In the genomic region with DNA sequence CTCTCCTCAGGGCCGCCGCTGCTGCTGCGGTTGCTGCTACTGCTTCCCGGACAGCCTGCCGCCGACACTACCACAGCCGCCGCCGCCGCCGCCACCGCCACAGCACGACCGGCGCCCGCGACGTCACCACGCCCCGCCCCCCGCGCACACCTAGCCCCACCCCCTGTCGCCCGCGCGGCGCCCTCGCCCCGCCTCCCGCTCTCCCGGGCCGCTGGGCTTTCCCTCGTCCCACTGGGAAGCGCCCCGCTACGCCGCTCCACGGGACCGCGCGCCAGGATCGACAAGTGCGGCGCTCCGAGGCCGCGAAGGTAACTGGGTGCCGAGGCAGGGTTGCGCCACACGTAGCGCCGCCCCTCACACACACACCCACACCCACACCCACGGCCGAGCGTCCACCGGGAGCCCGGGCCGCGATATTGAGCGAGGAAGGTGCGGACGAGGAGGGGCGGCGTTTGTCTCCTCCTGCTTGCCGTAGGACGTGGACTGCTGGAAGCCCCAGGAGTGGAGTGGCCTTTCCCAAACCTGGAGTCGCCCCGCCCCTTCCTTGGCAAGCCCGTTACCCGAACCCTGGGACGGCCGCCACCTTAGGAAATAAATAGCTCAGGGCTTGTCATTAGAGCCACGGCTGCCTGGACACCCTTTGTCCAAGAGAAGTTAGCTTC, we compare ENCODE assay signal across 7 mouse cellular contexts. TPM values are rescaled to one million over a fixed set of nuclear protein-coding genes. Genes with fewer than 3 reads are reported as not detected.
A peak's percentile ranks its signal among the peaks of the same experiment; 100 is the strongest.
DNase-seq lines count a peak whose midpoint lies in the region; ATAC-seq lines count a peak whose summit lies in the region.

TSS of gene Erc1 (minus strand) at position 134 of the 662 bp plus-strand sequence.

- peak; percentile 93 for ATAC-seq in embryonic facial prominence, embryonic 12.5 days (ENCODE audit: insufficient number of reproducible peaks, insufficient read depth, low FRiP score, low TSS enrichment)
- ATAC-seq in limb, embryonic 11.5 days (ENCODE audit: insufficient number of reproducible peaks, low FRiP score, low TSS enrichment, low read depth), result peak; percentile 93
- ATAC-seq in midbrain, embryonic 14.5 days (ENCODE audit: low FRiP score, low TSS enrichment), result peak; percentile 94

- peak within 1 kb of the TSS; percentile 87 for H3K4me3 ChIP-seq in embryonic facial prominence, embryonic 12.5 days
- H3K4me3 ChIP-seq in limb, embryonic 11.5 days (ENCODE audit: low read depth, low read length), result peak within 1 kb of the TSS; percentile 80
- H3K4me3 ChIP-seq in midbrain, embryonic 14.5 days (replicated peaks; ENCODE audit: low read depth, low read length), result peak within 1 kb of the TSS; percentile 97

- H3K36me3 ChIP-seq in embryonic facial prominence, embryonic 12.5 days, result no peaks in the 10 kb centered on the region
- no peaks in the 10 kb centered on the region for H3K36me3 ChIP-seq in limb, embryonic 11.5 days (ENCODE audit: control insufficient read depth, insufficient read depth, low read length)
- no peaks in the 10 kb centered on the region for H3K36me3 ChIP-seq in midbrain, embryonic 14.5 days (ENCODE audit: control insufficient read depth, insufficient read depth, low read length)

- 0% methylated on average over 56 of the region's 73 CpGs for WGBS in embryonic facial prominence, embryonic 12.5 days
- WGBS in limb, embryonic 11.5 days, result under 1% methylated on average over 41 of the region's 73 CpGs
- WGBS in midbrain, embryonic 14.5 days, result under 1% methylated on average over 60 of the region's 73 CpGs

- DNase-seq in adrenal gland, postnatal 25 days, result peak; percentile 98
- peak; percentile 99 for DNase-seq in heart, adult 11 months
- DNase-seq in kidney, adult 18-20 months, result peak; percentile 97
- peak; percentile 97 for DNase-seq in limb, embryonic 11.5 days (ENCODE audit: low spot score)
- DNase-seq in midbrain, embryonic 14.5 days, result peak; percentile 95
- peak; percentile 79 to 89 for DNase-seq in spleen, adult 18-20 months

- no peaks in the 10 kb centered on the region for H3K27me3 ChIP-seq in embryonic facial prominence, embryonic 12.5 days
- H3K27me3 ChIP-seq in limb, embryonic 11.5 days (ENCODE audit: control insufficient read depth, insufficient read depth, low read length), result no peaks in the 10 kb centered on the region
- H3K27me3 ChIP-seq in midbrain, embryonic 14.5 days (ENCODE audit: control insufficient read depth, insufficient read depth, low read length), result no peaks in the 10 kb centered on the region

- peak within 1 kb of the TSS; percentile 87 for H3K9ac ChIP-seq in embryonic facial prominence, embryonic 12.5 days
- H3K9ac ChIP-seq in limb, embryonic 11.5 days (ENCODE audit: low read length), result peak within 1 kb of the TSS; percentile 88
- H3K9ac ChIP-seq in midbrain, embryonic 14.5 days (replicated peaks; ENCODE audit: low read length), result peak within 1 kb of the TSS; percentile 93

- peak within 1 kb of the TSS; percentile 97 for H3K27ac ChIP-seq in embryonic facial prominence, embryonic 12.5 days
- peak within 1 kb of the TSS; percentile 92 for H3K27ac ChIP-seq in limb, embryonic 11.5 days (replicated peaks; ENCODE audit: low read depth, low read length)
- peak within 1 kb of the TSS; percentile 98 for H3K27ac ChIP-seq in midbrain, embryonic 14.5 days (replicated peaks; ENCODE audit: low read depth, low read length)

- no peaks in the 10 kb centered on the region for H3K9me3 ChIP-seq in embryonic facial prominence, embryonic 12.5 days
- no peaks in the 10 kb centered on the region for H3K9me3 ChIP-seq in limb, embryonic 11.5 days (ENCODE audit: control insufficient read depth, low read length)
- no peaks in the 10 kb centered on the region for H3K9me3 ChIP-seq in midbrain, embryonic 14.5 days (ENCODE audit: control insufficient read depth, low read length)

- peaks cover 14% of the 10 kb centered on the region for H3K4me1 ChIP-seq in embryonic facial prominence, embryonic 12.5 days
- no peaks in the 10 kb centered on the region; the same call in 1 of the 2 replicates for H3K4me1 ChIP-seq in limb, embryonic 11.5 days (ENCODE audit: control insufficient read depth, insufficient read depth, low read length)
- H3K4me1 ChIP-seq in midbrain, embryonic 14.5 days (ENCODE audit: control insufficient read depth, insufficient read depth, low read length), result peaks cover 20% of the 10 kb centered on the region

- peak within 1 kb of the TSS; percentile 66 for H3K4me2 ChIP-seq in embryonic facial prominence, embryonic 12.5 days (replicated peaks)
- H3K4me2 ChIP-seq in limb, embryonic 11.5 days (ENCODE audit: low read depth, severe bottlenecking), result peak within 1 kb of the TSS; percentile 66
- H3K4me2 ChIP-seq in midbrain, embryonic 14.5 days (ENCODE audit: low read length), result peak within 1 kb of the TSS; percentile 72

RNA-seq across cellular contexts. Expression of gene Erc1, which starts in this region (rescaled TPM):
- total RNA-seq in adrenal gland, postnatal 25 days (2021), result 24.5 and 25.7 TPM in 2 replicates
- polyA plus RNA-seq in embryonic facial prominence, embryonic 12.5 days (2016; fragmentation: Nextera tagmentation; extraction: Ambion mirVana), result 32.1 and 33.1 TPM in 2 replicates
- 32.5 and 35.4 TPM in 2 replicates for polyA plus RNA-seq in limb, embryonic 11.5 days (2014; fragmentation: Nextera tagmentation; extraction: Ambion mirVana)
- polyA plus RNA-seq in midbrain, embryonic 14.5 days (2014; fragmentation: Nextera tagmentation; extraction: Ambion mirVana), result 45.8 and 65.3 TPM in 2 replicates

Comparison
In these comparisons a context has a peak if more than half of its experiments do, and no peak if none do; other contexts are left out.
1. Peak in every context shown above with its lines: DNase-seq, ATAC-seq, H3K4me3 ChIP-seq and H3K27ac ChIP-seq.